Mouse (Mus musculus) embryonic fibroblast, embryonic 13.5 days (primary cell): ENCODE data around the gene Efcc1.

Source experiments
- CTCF ChIP-seq: IDR thresholded peaks from 2 replicates; pipeline ENCODE4 v1.5.1; 2011; ENCODE audit warnings: mild to moderate bottlenecking, control low read depth, low read length, moderate library complexity, borderline replicate concordance; ENCODE audit not compliant: insufficient read depth
- POLR2A ChIP-seq: IDR thresholded peaks from 2 replicates; pipeline ENCODE4 v1.6.1; 2011; ENCODE audit warnings: low read depth, mild to moderate bottlenecking, control low read depth, low read length, moderate library complexity

DNA sequence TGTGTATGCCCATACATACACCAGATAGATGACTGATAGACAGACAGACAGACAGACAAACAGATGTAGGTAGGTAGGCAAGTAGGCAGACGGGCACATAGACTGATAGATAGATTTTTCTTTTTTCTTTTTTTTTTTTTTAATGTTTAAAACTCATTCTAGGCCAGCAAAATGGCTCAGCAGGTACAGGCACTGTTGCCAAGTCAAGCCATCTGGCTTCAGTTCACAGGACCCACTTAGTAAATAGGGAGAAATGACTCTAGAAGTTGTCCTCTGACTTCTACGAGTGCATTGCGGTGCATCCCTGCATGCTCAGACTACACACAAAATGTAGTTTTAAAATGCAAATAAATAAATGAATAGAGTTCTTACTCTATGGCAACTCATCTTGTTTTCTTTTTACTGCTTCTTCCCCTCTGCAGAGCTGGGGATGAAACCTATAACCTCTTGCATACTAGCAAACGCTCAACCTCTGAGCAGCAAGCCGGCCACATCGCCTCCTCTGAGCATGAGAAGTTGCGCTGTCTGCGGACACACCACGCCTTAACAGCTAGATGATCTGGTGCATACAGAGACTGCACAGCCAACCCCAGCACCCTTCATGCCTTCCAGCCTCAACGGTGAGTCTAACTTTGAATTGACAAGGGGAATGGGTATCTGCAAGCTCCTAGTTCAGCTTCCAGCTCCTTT, 63.3 kb downstream of the Efcc1 start:
- TF ChIP-seq CTCF = no peak
- TF ChIP-seq POLR2A = no peak
